Mouse (Mus musculus): ENCODE measurements around the gene Zscan18. TPM values are rescaled to one million over a fixed set of nuclear protein-coding genes. Genes with fewer than 3 reads are reported as not detected.

The Zscan18 gene
- polyA plus RNA-seq (2011; ENCODE audit: insufficient read depth, insufficient read length, low replicate concordance, missing spikeins), result 0.27 and 1.2 TPM in 2 replicates

- TF ChIP-seq POLR2A (IDR thresholded peaks at IDR 0.05; ENCODE audit: borderline replicate concordance, control insufficient read depth, low read depth, low read length) (no peak), CTCF (IDR thresholded peaks at IDR 0.05; ENCODE audit: control insufficient read depth, insufficient read depth, low read length) (no peak)
- Histone ChIP-seq H3K4me1 (ENCODE audit: control insufficient read depth, insufficient read depth, low read length) (peaks cover 2% of the 10 kb centered on the region; the same call in 1 of the 2 replicates), H3K27ac (ENCODE audit: control insufficient read depth, insufficient read depth, low read depth, low read length, poor library complexity) (no peak within 1 kb of the TSS), H3K4me3 (replicated peaks; ENCODE audit: control insufficient read depth, low read depth, low read length) (peak within 1 kb of the TSS; percentile 52)
- WGBS, result 7% methylated on average over 31 of the region's 31 CpGs
Measured at GRCm38 (mm10) chr7:12802866-12803726, at the start of gene Zscan18. Gene Zscan18, minus strand, starts transcription at chr7:12803635.

GRCm38 (mm10) chr7:12835779-12836178 is 32.3 kb upstream of the Zscan18 start:
- no peak for TF ChIP-seq CTCF (IDR thresholded peaks at IDR 0.05; ENCODE audit: control insufficient read depth, insufficient read depth, low read length)
- TF ChIP-seq POLR2A (IDR thresholded peaks at IDR 0.05; ENCODE audit: borderline replicate concordance, control insufficient read depth, low read depth, low read length), result no peak
- H3K4me3 ChIP-seq (replicated peaks; ENCODE audit: control insufficient read depth, low read depth, low read length), result peak overlapping the region; percentile 29
- 89% methylated on average over 4 of the region's 4 CpGs for WGBS
- no peak overlapping the region for H3K27ac ChIP-seq (ENCODE audit: control insufficient read depth, insufficient read depth, low read depth, low read length, poor library complexity)
- H3K4me1 ChIP-seq (ENCODE audit: control insufficient read depth, insufficient read depth, low read length), result no peaks in the 10 kb centered on the region

GRCm38 (mm10) chr7:12835193-12835671 is 31.8 kb upstream of the Zscan18 start:
- WGBS, result 30% methylated on average over 13 of the region's 13 CpGs
- H3K4me1 ChIP-seq (ENCODE audit: control insufficient read depth, insufficient read depth, low read length), result no peaks in the 10 kb centered on the region
- peak overlapping the region; percentile 27; the same call in 1 of the 2 replicates for H3K27ac ChIP-seq (ENCODE audit: control insufficient read depth, insufficient read depth, low read depth, low read length, poor library complexity)
- H3K4me3 ChIP-seq (replicated peaks; ENCODE audit: control insufficient read depth, low read depth, low read length), result peak overlapping the region; percentile 71
- no peak for TF ChIP-seq POLR2A (IDR thresholded peaks at IDR 0.05; ENCODE audit: borderline replicate concordance, control insufficient read depth, low read depth, low read length)
- TF ChIP-seq CTCF (IDR thresholded peaks at IDR 0.05; ENCODE audit: control insufficient read depth, insufficient read depth, low read length), result no peak

- TF ChIP-seq POLR2A (IDR thresholded peaks at IDR 0.05; ENCODE audit: borderline replicate concordance, control insufficient read depth, low read depth, low read length) (peak; percentile 82; the same call in 1 of the 2 replicates), CTCF (IDR thresholded peaks at IDR 0.05; ENCODE audit: control insufficient read depth, insufficient read depth, low read length) (0 out of 2 replicates have a peak, but pooled peaks have one; percentile 16)
- Histone ChIP-seq H3K4me1 (ENCODE audit: control insufficient read depth, insufficient read depth, low read length) (no peaks in the 10 kb centered on the region), H3K27ac (ENCODE audit: control insufficient read depth, insufficient read depth, low read depth, low read length, poor library complexity) (peak within 1 kb of the TSS; percentile 27), H3K4me3 (replicated peaks; ENCODE audit: control insufficient read depth, low read depth, low read length) (peak within 1 kb of the TSS; percentile 71)
- 2% methylated on average over 47 of the region's 47 CpGs for WGBS
Measured at GRCm38 (mm10) chr7:12834162-12835120, 31.0 kb upstream of the Zscan18 start, which contains the start of gene Zfp110. Gene Zfp110, plus strand, starts transcription at chr7:12834761.

- TF ChIP-seq CTCF (IDR thresholded peaks at IDR 0.05; ENCODE audit: control insufficient read depth, insufficient read depth, low read length) (0 out of 2 replicates have a peak, but pooled peaks have one; percentile 18), POLR2A (IDR thresholded peaks at IDR 0.05; ENCODE audit: borderline replicate concordance, control insufficient read depth, low read depth, low read length) (peak; percentile 77; the same call in 1 of the 2 replicates)
- H3K27ac ChIP-seq (ENCODE audit: control insufficient read depth, insufficient read depth, low read depth, low read length, poor library complexity), result peak within 1 kb of the TSS; percentile 20; the same call in 1 of the 2 replicates
- H3K4me3 ChIP-seq (replicated peaks; ENCODE audit: control insufficient read depth, low read depth, low read length), result peak within 1 kb of the TSS; percentile 96
- no peaks in the 10 kb centered on the region for H3K4me1 ChIP-seq (ENCODE audit: control insufficient read depth, insufficient read depth, low read length)
- under 1% methylated on average over 40 of the region's 40 CpGs for WGBS
Measured at GRCm38 (mm10) chr7:12818521-12819295, 15.3 kb upstream of the Zscan18 start, which contains the start of gene Zfp329. Gene Zfp329, minus strand, starts transcription at chr7:12818858.

GRCm38 (mm10) chr7:12815566-12815965 is 12.1 kb upstream of the Zscan18 start:
- Histone ChIP-seq H3K27ac (ENCODE audit: control insufficient read depth, insufficient read depth, low read depth, low read length, poor library complexity) (no peak overlapping the region), H3K4me3 (replicated peaks; ENCODE audit: control insufficient read depth, low read depth, low read length) (no peak overlapping the region), H3K4me1 (ENCODE audit: control insufficient read depth, insufficient read depth, low read length) (no peaks in the 10 kb centered on the region)
- TF ChIP-seq CTCF (IDR thresholded peaks at IDR 0.05; ENCODE audit: control insufficient read depth, insufficient read depth, low read length), result no peak
- TF ChIP-seq POLR2A (IDR thresholded peaks at IDR 0.05; ENCODE audit: borderline replicate concordance, control insufficient read depth, low read depth, low read length), result no peak
- WGBS, result 86% methylated on average over 8 of the region's 8 CpGs

- H3K27ac ChIP-seq (ENCODE audit: control insufficient read depth, insufficient read depth, low read depth, low read length, poor library complexity), result no peak overlapping the region
- no peak for TF ChIP-seq CTCF (IDR thresholded peaks at IDR 0.05; ENCODE audit: control insufficient read depth, insufficient read depth, low read length)
- H3K4me1 ChIP-seq (ENCODE audit: control insufficient read depth, insufficient read depth, low read length), result peaks cover 2% of the 10 kb centered on the region; the same call in 1 of the 2 replicates
- peak overlapping the region; percentile 52 for H3K4me3 ChIP-seq (replicated peaks; ENCODE audit: control insufficient read depth, low read depth, low read length)
- 1% methylated on average over 16 of the region's 16 CpGs for WGBS
Measured at GRCm38 (mm10) chr7:12803727-12804071, 264 bp upstream of the Zscan18 start.
